Mouse (Mus musculus): Measurements from ENCODE around the gene Henmt1. TPM values are rescaled to one million over a fixed set of nuclear protein-coding genes. Genes with fewer than 3 reads are reported as not detected.

Henmt1 gene
- polyA plus RNA-seq, 1 experiment from 2014 or later: 3.1 TPM

DNA sequence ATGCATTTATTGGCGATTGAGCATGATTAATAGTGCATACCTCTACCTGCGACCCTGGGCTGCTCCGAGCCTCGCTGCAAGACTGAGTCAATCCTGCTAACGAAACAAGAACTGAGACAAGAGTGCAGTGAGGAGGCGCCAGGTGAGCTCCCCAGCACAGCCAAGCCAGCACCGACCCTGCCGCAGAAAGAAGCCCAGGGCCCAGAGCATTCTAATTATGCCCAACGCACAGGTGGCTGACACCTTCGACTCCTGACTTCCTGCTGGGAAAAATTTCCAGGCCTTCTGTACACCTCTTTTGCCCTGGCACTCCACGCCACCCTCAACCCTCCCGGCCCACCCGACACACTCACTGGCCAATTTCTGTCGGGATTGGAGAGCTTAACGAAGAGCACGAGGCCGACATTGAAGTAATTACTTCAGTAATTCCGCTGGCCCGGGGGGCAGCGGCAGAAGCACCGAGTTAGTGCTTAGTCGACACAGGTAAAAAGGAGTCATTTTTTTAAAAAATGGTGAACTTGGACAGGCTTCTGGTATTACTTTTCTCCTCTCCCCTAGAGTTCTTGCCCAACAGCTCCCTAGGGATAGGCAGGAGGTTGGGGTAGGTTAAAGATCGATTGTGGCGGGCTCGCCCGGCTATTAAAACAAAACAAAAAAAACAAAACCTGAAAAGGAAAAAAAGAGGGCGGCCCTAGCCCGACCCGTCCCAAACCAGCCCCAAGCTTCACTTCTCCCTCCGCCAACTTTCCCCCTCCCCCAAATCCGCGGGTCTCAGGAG lies 29.2 kb upstream of the Henmt1 start:
- peak overlapping the region; percentile 84 for H3K9ac ChIP-seq (replicated peaks; ENCODE audit: low read depth, low read length)
- H3K9me3 ChIP-seq (ENCODE audit: control insufficient read depth, low read length): no peaks in the 10 kb centered on the region
- H3K4me2 ChIP-seq (ENCODE audit: low read depth, low read length): peak overlapping the region; percentile 99
- peak overlapping the region; percentile 95 for H3K27ac ChIP-seq (ENCODE audit: low read depth, low read length)
- no peaks in the 10 kb centered on the region for H3K27me3 ChIP-seq (ENCODE audit: control insufficient read depth, insufficient read depth, low read length)
- under 1% methylated on average over 32 of the region's 32 CpGs for WGBS
- H3K36me3 ChIP-seq (ENCODE audit: control insufficient read depth, insufficient read depth, low read length): peaks cover 18% of the 10 kb centered on the region
- peak overlapping the region; percentile 89 for H3K4me3 ChIP-seq (ENCODE audit: low read depth, low read length)
- H3K4me1 ChIP-seq (ENCODE audit: control insufficient read depth, insufficient read depth, low read length): peaks cover 20% of the 10 kb centered on the region
- no peak for ATAC-seq (ENCODE audit: low read depth)

DNA sequence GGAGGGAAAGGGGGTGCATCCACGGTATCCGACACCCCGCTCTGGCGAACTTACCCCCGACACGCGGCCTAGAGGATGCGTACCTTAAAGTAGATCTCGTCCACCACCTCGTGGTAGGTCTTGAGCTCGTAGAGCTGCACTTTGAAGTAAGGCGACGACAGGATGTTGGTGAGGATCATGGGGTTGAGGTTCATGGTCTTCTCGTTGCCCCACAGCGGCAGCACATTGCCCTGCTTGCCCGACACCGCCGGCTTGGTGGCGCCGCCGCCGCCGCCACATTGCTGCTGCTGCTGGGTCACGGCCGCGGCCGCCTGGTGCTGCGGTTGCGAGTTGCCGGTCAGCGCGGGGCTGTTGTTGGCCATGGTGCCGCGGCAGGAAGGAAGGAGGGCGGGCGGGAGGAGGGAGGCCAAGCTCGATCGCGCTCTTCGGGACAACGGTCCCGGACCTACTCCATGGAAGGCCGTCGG lies 28.6 kb upstream of the Henmt1 start:
- H3K9me3 ChIP-seq (ENCODE audit: control insufficient read depth, low read length): no peaks in the 10 kb centered on the region
- peak overlapping the region; percentile 99 for H3K4me2 ChIP-seq (ENCODE audit: low read depth, low read length)
- peak overlapping the region; percentile 95 for H3K27ac ChIP-seq (ENCODE audit: low read depth, low read length)
- H3K36me3 ChIP-seq (ENCODE audit: control insufficient read depth, insufficient read depth, low read length): peaks cover 12% of the 10 kb centered on the region
- H3K4me1 ChIP-seq (ENCODE audit: control insufficient read depth, insufficient read depth, low read length): peaks cover 20% of the 10 kb centered on the region
- no peaks in the 10 kb centered on the region for H3K27me3 ChIP-seq (ENCODE audit: control insufficient read depth, insufficient read depth, low read length)
- H3K9ac ChIP-seq (replicated peaks; ENCODE audit: low read depth, low read length): peak overlapping the region; percentile 84
- peak overlapping the region; percentile 89 for H3K4me3 ChIP-seq (ENCODE audit: low read depth, low read length)
- peak; percentile 85 for ATAC-seq (ENCODE audit: low read depth)
- WGBS: under 1% methylated on average over 37 of the region's 44 CpGs

GRCm38 (mm10) chr3:108911548-108912413 lies 27.9 kb upstream of the Henmt1 start, which contains the start of gene Prpf38b:
Gene Prpf38b (minus strand): TSS chr3:108911727.
- Histone ChIP-seq H3K9me3 (ENCODE audit: control insufficient read depth, low read length) (no peaks in the 10 kb centered on the region), H3K4me1 (ENCODE audit: control insufficient read depth, insufficient read depth, low read length) (peaks cover 20% of the 10 kb centered on the region), H3K27me3 (ENCODE audit: control insufficient read depth, insufficient read depth, low read length) (no peaks in the 10 kb centered on the region), H3K4me3 (ENCODE audit: low read depth, low read length) (peak within 1 kb of the TSS; percentile 89), H3K36me3 (ENCODE audit: control insufficient read depth, insufficient read depth, low read length) (peaks cover 6% of the 10 kb centered on the region), H3K4me2 (ENCODE audit: low read depth, low read length) (peak within 1 kb of the TSS; percentile 99), H3K9ac (replicated peaks; ENCODE audit: low read depth, low read length) (peak within 1 kb of the TSS; percentile 84), H3K27ac (ENCODE audit: low read depth, low read length) (peak within 1 kb of the TSS; percentile 95)
- peak; percentile 99 for ATAC-seq (ENCODE audit: low read depth)
- WGBS: 2% methylated on average over 53 of the region's 53 CpGs

- Histone ChIP-seq H3K27ac (ENCODE audit: low read depth, low read length) (no peak overlapping the region), H3K4me1 (ENCODE audit: control insufficient read depth, insufficient read depth, low read length) (no peaks in the 10 kb centered on the region), H3K27me3 (ENCODE audit: control insufficient read depth, insufficient read depth, low read length) (no peaks in the 10 kb centered on the region), H3K9me3 (ENCODE audit: control insufficient read depth, low read length) (no peaks in the 10 kb centered on the region), H3K4me3 (ENCODE audit: low read depth, low read length) (no peak overlapping the region), H3K36me3 (ENCODE audit: control insufficient read depth, insufficient read depth, low read length) (no peaks in the 10 kb centered on the region), H3K9ac (replicated peaks; ENCODE audit: low read depth, low read length) (no peak overlapping the region), H3K4me2 (ENCODE audit: low read depth, low read length) (no peak overlapping the region)
- WGBS: 89% methylated on average over 1 of the region's 1 CpGs
- no peak for ATAC-seq (ENCODE audit: low read depth)
Observed at GRCm38 (mm10) chr3:108915999-108916398, 23.7 kb upstream of the Henmt1 start.

GRCm38 (mm10) chr3:108916857-108917256 lies 22.8 kb upstream of the Henmt1 start:
- H3K4me2 ChIP-seq (ENCODE audit: low read depth, low read length): no peak overlapping the region
- no peak overlapping the region for H3K4me3 ChIP-seq (ENCODE audit: low read depth, low read length)
- H3K4me1 ChIP-seq (ENCODE audit: control insufficient read depth, insufficient read depth, low read length): no peaks in the 10 kb centered on the region
- H3K9ac ChIP-seq (replicated peaks; ENCODE audit: low read depth, low read length): no peak overlapping the region
- H3K27ac ChIP-seq (ENCODE audit: low read depth, low read length): no peak overlapping the region
- WGBS: 39% methylated on average over 4 of the region's 4 CpGs
- no peak for ATAC-seq (ENCODE audit: low read depth)
- H3K27me3 ChIP-seq (ENCODE audit: control insufficient read depth, insufficient read depth, low read length): no peaks in the 10 kb centered on the region
- H3K9me3 ChIP-seq (ENCODE audit: control insufficient read depth, low read length): no peaks in the 10 kb centered on the region
- no peaks in the 10 kb centered on the region for H3K36me3 ChIP-seq (ENCODE audit: control insufficient read depth, insufficient read depth, low read length)

DNA sequence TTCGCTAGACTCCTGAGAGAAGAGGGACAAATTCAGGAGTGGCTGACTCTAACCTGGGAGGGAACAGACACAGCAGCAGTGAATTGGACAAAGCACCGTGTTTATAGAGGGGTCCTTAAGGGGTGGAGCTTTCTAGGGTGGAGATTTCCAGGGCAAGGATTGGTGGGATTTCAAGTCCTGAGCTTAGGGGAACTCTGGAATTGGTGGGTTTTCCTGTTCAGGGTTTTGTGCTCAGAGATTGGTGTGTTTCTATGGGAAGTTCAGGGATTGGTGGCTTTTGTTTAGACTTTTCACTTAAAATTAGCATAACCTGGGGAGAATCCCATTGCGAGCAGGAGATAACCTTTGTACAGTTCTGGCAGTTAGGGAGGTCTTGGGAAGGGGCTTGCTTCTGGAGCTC lies 21.7 kb upstream of the Henmt1 start:
- Histone ChIP-seq H3K9me3 (ENCODE audit: control insufficient read depth, low read length) (no peaks in the 10 kb centered on the region), H3K36me3 (ENCODE audit: control insufficient read depth, insufficient read depth, low read length) (no peaks in the 10 kb centered on the region), H3K4me2 (ENCODE audit: low read depth, low read length) (no peak overlapping the region), H3K27ac (ENCODE audit: low read depth, low read length) (no peak overlapping the region), H3K4me3 (ENCODE audit: low read depth, low read length) (no peak overlapping the region), H3K4me1 (ENCODE audit: control insufficient read depth, insufficient read depth, low read length) (no peaks in the 10 kb centered on the region), H3K9ac (replicated peaks; ENCODE audit: low read depth, low read length) (no peak overlapping the region), H3K27me3 (ENCODE audit: control insufficient read depth, insufficient read depth, low read length) (no peaks in the 10 kb centered on the region)
- no peak for ATAC-seq (ENCODE audit: low read depth)
- WGBS: 62% methylated on average over 3 of the region's 3 CpGs

DNA sequence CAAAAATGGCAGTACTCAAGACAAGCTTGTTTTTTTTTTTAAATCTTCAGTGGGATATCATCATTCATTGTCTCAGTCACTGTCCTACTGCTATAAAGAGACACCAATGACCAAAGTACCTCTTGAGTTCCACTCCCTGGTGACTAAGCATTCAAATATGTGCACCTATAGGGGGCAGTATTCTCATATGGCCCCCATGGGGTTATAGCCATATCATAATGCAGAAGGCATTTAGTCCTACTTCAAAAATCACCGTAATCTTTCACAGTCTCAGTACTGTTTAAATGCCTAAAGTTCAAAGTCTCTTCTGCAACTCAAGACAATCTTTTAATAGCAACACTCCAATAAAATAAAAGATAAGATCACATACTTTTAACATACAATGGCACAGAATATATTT lies 20.8 kb upstream of the Henmt1 start:
- H3K27me3 ChIP-seq (ENCODE audit: control insufficient read depth, insufficient read depth, low read length): no peaks in the 10 kb centered on the region
- H3K4me1 ChIP-seq (ENCODE audit: control insufficient read depth, insufficient read depth, low read length): no peaks in the 10 kb centered on the region
- no peak overlapping the region for H3K27ac ChIP-seq (ENCODE audit: low read depth, low read length)
- WGBS: 97% methylated on average over 1 of the region's 1 CpGs
- no peak for ATAC-seq (ENCODE audit: low read depth)
- H3K9me3 ChIP-seq (ENCODE audit: control insufficient read depth, low read length): no peaks in the 10 kb centered on the region
- H3K9ac ChIP-seq (replicated peaks; ENCODE audit: low read depth, low read length): no peak overlapping the region
- H3K4me3 ChIP-seq (ENCODE audit: low read depth, low read length): no peak overlapping the region
- H3K4me2 ChIP-seq (ENCODE audit: low read depth, low read length): no peak overlapping the region
- no peaks in the 10 kb centered on the region for H3K36me3 ChIP-seq (ENCODE audit: control insufficient read depth, insufficient read depth, low read length)

- whole genome bisulfite sequencing: 92% methylated on average over 3 of the region's 3 CpGs
- ATAC-seq (ENCODE audit: low read depth): no peak
- H3K4me2 ChIP-seq (ENCODE audit: low read depth, low read length): no peak overlapping the region
- no peak overlapping the region for H3K4me3 ChIP-seq (ENCODE audit: low read depth, low read length)
- no peak overlapping the region for H3K9ac ChIP-seq (replicated peaks; ENCODE audit: low read depth, low read length)
- H3K27ac ChIP-seq (ENCODE audit: low read depth, low read length): no peak overlapping the region
- no peaks in the 10 kb centered on the region for H3K9me3 ChIP-seq (ENCODE audit: control insufficient read depth, low read length)
- H3K4me1 ChIP-seq (ENCODE audit: control insufficient read depth, insufficient read depth, low read length): no peaks in the 10 kb centered on the region
- no peaks in the 10 kb centered on the region for H3K36me3 ChIP-seq (ENCODE audit: control insufficient read depth, insufficient read depth, low read length)
- no peaks in the 10 kb centered on the region for H3K27me3 ChIP-seq (ENCODE audit: control insufficient read depth, insufficient read depth, low read length)
Observed at GRCm38 (mm10) chr3:108920442-108921070, 19.1 kb upstream of the Henmt1 start.
